Mouse (Mus musculus): ENCODE data around the gene Sap18. TPM values are rescaled to one million over a fixed set of nuclear protein-coding genes. Genes with fewer than 3 reads are reported as not detected.
A peak's percentile ranks its signal among the peaks of the same experiment; 100 is the strongest.
"Not testable (repeated sequence)": the region's sequence is repeated elsewhere in the genome, so short reads cannot be mapped to it uniquely, and the experiment has no call there.

Gene Sap18
- polyA plus RNA-seq, 1 experiment from 2014 or later: 24.8 TPM

GRCm38 (mm10) chr14:57810886-57811285 is 12.9 kb downstream of the Sap18 start:
- peak; percentile 72 for ATAC-seq (ENCODE audit: insufficient read depth, low FRiP score)
- WGBS: 67% methylated on average over 2 of the region's 2 CpGs
- H3K9me3 ChIP-seq (replicated peaks; ENCODE audit: control insufficient read depth, low read length): no peaks in the 10 kb centered on the region
- H3K27ac ChIP-seq (ENCODE audit: low read length): peak overlapping the region; percentile 78
- no peak overlapping the region for H3K9ac ChIP-seq (ENCODE audit: low read length)
- H3K4me2 ChIP-seq (ENCODE audit: low read depth, low read length): no peak overlapping the region
- H3K36me3 ChIP-seq (ENCODE audit: control insufficient read depth, insufficient read depth, low read length): peaks cover 25% of the 10 kb centered on the region
- no peaks in the 10 kb centered on the region; the same call in 1 of the 2 replicates for H3K4me1 ChIP-seq (ENCODE audit: control insufficient read depth, insufficient read depth, low read length)
- H3K27me3 ChIP-seq (ENCODE audit: control insufficient read depth, insufficient read depth, low read length): no peaks in the 10 kb centered on the region
- H3K4me3 ChIP-seq (replicated peaks; ENCODE audit: low read length): no peak overlapping the region

DNA sequence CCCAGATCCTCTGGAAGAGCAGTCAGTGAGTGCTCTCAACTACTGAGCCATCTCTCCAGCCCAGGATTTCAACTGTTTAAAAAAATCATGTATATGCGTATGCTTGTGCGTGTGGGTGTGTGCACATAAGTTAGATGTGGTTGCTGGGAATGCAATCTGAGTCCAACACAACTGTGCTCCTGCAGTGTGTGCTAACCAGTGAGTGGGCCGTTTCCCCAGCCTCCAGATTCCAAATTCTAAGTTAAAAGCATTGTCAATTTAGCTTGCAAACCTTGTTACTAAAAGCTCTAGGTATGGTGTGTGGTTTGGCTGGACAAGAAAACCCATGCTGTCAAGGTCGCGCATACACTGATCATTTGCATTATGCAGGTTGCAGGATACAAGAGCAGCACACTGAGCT is 13.9 kb downstream of the Sap18 start:
- Histone ChIP-seq H3K4me2 (ENCODE audit: low read depth, low read length) (no peak overlapping the region), H3K4me1 (ENCODE audit: control insufficient read depth, insufficient read depth, low read length) (no peaks in the 10 kb centered on the region; the same call in 1 of the 2 replicates), H3K27ac (ENCODE audit: low read length) (no peak overlapping the region), H3K27me3 (ENCODE audit: control insufficient read depth, insufficient read depth, low read length) (no peaks in the 10 kb centered on the region), H3K36me3 (ENCODE audit: control insufficient read depth, insufficient read depth, low read length) (peaks cover 18% of the 10 kb centered on the region), H3K9me3 (replicated peaks; ENCODE audit: control insufficient read depth, low read length) (no peaks in the 10 kb centered on the region), H3K4me3 (replicated peaks; ENCODE audit: low read length) (no peak overlapping the region), H3K9ac (ENCODE audit: low read length) (no peak overlapping the region)
- no peak for ATAC-seq (ENCODE audit: insufficient read depth, low FRiP score)
- 98% methylated on average over 5 of the region's 5 CpGs for WGBS

DNA sequence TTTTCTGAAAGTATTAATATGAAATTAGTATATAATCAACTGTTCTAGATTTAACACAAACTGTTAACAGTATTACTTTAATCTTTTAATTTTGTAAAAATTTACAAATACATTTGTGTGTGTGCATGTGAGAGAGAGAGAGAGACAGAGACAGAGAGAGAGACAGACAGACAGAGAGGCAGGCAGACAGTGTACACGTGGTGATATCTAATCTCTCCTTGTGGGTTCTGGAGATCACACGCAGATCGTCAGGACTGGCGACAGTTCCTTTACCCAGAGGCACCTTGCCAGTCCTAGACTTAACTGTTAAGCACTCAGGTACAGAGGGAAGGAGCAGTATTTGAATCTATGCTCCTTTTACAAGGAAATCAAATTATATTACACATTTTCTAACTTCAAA is 22.9 kb downstream of the Sap18 start:
- Histone ChIP-seq H3K27me3 (ENCODE audit: control insufficient read depth, insufficient read depth, low read length) (no peaks in the 10 kb centered on the region), H3K9ac (ENCODE audit: low read length) (no peak overlapping the region), H3K27ac (ENCODE audit: low read length) (no peak overlapping the region), H3K4me2 (ENCODE audit: low read depth, low read length) (no peak overlapping the region), H3K4me1 (ENCODE audit: control insufficient read depth, insufficient read depth, low read length) (peaks cover 7% of the 10 kb centered on the region), H3K4me3 (replicated peaks; ENCODE audit: low read length) (no peak overlapping the region), H3K9me3 (replicated peaks; ENCODE audit: control insufficient read depth, low read length) (no peaks in the 10 kb centered on the region), H3K36me3 (ENCODE audit: control insufficient read depth, insufficient read depth, low read length) (peaks cover 13% of the 10 kb centered on the region; the same call in 1 of the 2 replicates)
- WGBS: 74% methylated on average over 4 of the region's 4 CpGs
- ATAC-seq (ENCODE audit: insufficient read depth, low FRiP score): no peak

DNA sequence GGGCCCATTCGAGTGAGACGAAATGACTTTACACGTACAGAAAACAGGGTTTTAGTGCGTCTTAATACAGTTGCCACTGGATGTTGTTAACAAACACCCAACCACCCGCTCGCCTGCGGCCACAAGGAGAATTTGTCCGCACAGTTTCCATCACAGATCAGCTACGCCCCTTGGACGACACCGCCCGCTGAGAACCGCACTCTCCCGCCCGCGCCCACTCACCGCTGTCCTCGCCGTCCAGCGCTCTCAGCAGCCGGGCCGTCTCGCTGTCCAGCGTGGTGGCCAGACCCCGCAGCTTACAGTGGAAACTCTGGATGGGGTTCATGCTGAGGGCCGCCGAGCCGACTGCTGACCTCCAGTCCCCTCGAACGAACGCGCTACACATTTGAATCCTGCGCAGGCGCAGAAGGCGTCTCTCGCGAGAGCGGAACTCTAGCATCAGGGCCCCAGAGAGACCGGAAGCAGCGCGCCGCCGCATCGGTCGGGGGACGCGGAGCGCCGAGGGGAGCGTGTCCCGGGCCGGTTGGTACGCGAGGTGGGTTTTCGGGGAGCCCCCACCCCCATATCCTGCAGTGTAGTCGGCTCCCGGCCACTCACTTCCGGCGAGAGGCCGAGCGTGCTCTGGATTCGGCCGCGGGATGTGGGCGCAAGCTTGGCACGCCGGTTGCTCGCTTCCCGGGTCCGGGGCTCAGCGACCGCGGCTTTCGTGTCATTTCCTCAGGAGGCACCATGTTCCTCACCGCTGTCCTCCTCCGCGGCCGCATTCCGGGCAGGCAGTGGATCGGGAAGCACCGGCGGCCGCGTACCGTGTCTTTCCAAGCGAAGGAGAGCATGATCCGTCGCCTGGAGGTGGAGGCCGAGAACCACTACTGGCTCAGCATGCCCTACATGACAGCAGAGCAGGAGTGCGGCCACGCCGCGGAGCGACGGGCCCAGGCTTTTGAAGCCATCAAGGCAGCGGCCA is 28.1 kb downstream of the Sap18 start, which contains the start of the genes Ska3 and Mrpl57:
Ska3 (minus strand) TSS at position 398 of the 964 bp plus-strand sequence.
Mrpl57 (plus strand) TSS at position 447 of the 964 bp plus-strand sequence.
- Histone ChIP-seq H3K36me3 (ENCODE audit: control insufficient read depth, insufficient read depth, low read length) (no peaks in the 10 kb centered on the region), H3K4me1 (ENCODE audit: control insufficient read depth, insufficient read depth, low read length) (peaks cover 17% of the 10 kb centered on the region), H3K4me2 (ENCODE audit: low read depth, low read length) (peak within 1 kb of the TSS; percentile 83), H3K4me3 (replicated peaks; ENCODE audit: low read length) (peak within 1 kb of the TSS; percentile 68), H3K27ac (ENCODE audit: low read length) (peak within 1 kb of the TSS; percentile 91), H3K27me3 (ENCODE audit: control insufficient read depth, insufficient read depth, low read length) (no peaks in the 10 kb centered on the region), H3K9ac (ENCODE audit: low read length) (peak within 1 kb of the TSS; percentile 90), H3K9me3 (replicated peaks; ENCODE audit: control insufficient read depth, low read length) (no peaks in the 10 kb centered on the region)
- peak; percentile 97 for ATAC-seq (ENCODE audit: insufficient read depth, low FRiP score)
- WGBS: under 1% methylated on average over 96 of the region's 96 CpGs

GRCm38 (mm10) chr14:57827284-57827683 is 29.3 kb downstream of the Sap18 start:
- 60% methylated on average over 1 of the region's 1 CpGs for WGBS
- no peaks in the 10 kb centered on the region for H3K9me3 ChIP-seq (replicated peaks; ENCODE audit: control insufficient read depth, low read length)

DNA sequence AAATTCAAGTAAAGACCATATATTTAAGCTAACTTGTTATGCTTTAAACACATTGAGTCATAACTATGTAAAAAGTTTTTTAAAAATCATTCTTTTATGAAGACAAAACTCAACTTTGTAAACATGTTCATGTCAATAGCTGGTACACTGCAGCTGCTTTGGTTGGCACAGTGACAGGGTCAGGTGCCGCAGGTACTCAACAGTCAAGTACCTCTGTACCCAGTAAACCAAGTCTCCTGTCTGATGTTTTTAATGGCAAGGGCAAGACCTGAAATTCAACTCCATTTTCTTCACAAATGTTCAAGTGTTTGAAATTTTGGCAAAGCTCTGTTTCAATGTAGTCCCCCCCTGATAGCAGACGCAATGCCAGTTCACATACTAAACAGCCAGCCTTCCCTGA is 35.5 kb downstream of the Sap18 start:
- Histone ChIP-seq H3K9me3 (replicated peaks; ENCODE audit: control insufficient read depth, low read length) (no peaks in the 10 kb centered on the region), H3K4me2 (ENCODE audit: low read depth, low read length) (no peak overlapping the region)

More at GRCm38 (mm10) chr14:57827284-57827683, 29.3 kb downstream of the Sap18 start:
- Histone ChIP-seq H3K36me3 (ENCODE audit: control insufficient read depth, insufficient read depth, low read length) (no peaks in the 10 kb centered on the region), H3K4me3 (replicated peaks; ENCODE audit: low read length) (peak overlapping the region; percentile 68), H3K9ac (ENCODE audit: low read length) (peak overlapping the region; percentile 90), H3K4me1 (ENCODE audit: control insufficient read depth, insufficient read depth, low read length) (peaks cover 17% of the 10 kb centered on the region), H3K27me3 (ENCODE audit: control insufficient read depth, insufficient read depth, low read length) (no peaks in the 10 kb centered on the region), H3K4me2 (ENCODE audit: low read depth, low read length) (peak overlapping the region; percentile 83), H3K27ac (ENCODE audit: low read length) (peak overlapping the region; percentile 91; the same call in 1 of the 2 replicates)
- no peak for ATAC-seq (ENCODE audit: insufficient read depth, low FRiP score)

DNA sequence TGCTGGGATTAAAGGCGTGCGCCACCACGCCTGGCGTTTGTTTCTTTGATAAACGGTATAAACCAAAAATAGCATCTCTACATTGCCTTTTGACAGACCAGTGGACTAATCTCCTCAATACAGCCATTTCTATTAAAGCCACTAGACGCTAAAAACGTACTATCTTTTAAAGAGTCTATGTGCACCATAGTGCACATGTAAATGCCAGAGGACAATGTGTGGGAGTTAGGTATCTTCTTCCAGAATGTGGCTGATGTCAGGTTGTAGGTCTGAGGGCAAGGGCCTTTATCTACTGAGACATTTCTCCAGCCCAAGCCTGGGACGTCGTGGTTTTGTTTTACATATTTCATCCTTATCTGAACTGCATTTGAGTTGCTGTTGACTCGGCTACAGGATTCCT is 37.2 kb downstream of the Sap18 start:
- Histone ChIP-seq H3K27me3 (ENCODE audit: control insufficient read depth, insufficient read depth, low read length) (no peaks in the 10 kb centered on the region), H3K4me3 (replicated peaks; ENCODE audit: low read length) (no peak overlapping the region), H3K4me2 (ENCODE audit: low read depth, low read length) (no peak overlapping the region), H3K9me3 (replicated peaks; ENCODE audit: control insufficient read depth, low read length) (no peaks in the 10 kb centered on the region), H3K4me1 (ENCODE audit: control insufficient read depth, insufficient read depth, low read length) (no peaks in the 10 kb centered on the region), H3K27ac (ENCODE audit: low read length) (no peak overlapping the region), H3K9ac (ENCODE audit: low read length) (no peak overlapping the region), H3K36me3 (ENCODE audit: control insufficient read depth, insufficient read depth, low read length) (peaks cover 12% of the 10 kb centered on the region; the same call in 1 of the 2 replicates)
- ATAC-seq (ENCODE audit: insufficient read depth, low FRiP score): no peak
- WGBS: 88% methylated on average over 10 of the region's 10 CpGs

More for the DNA sequence above, 35.5 kb downstream of the Sap18 start:
- no peak for ATAC-seq (ENCODE audit: insufficient read depth, low FRiP score)
- 91% methylated on average over 2 of the region's 2 CpGs for WGBS
- Histone ChIP-seq H3K27ac (ENCODE audit: low read length) (no peak overlapping the region), H3K4me3 (replicated peaks; ENCODE audit: low read length) (no peak overlapping the region), H3K27me3 (ENCODE audit: control insufficient read depth, insufficient read depth, low read length) (no peaks in the 10 kb centered on the region), H3K9ac (ENCODE audit: low read length) (no peak overlapping the region), H3K4me1 (ENCODE audit: control insufficient read depth, insufficient read depth, low read length) (no peaks in the 10 kb centered on the region), H3K36me3 (ENCODE audit: control insufficient read depth, insufficient read depth, low read length) (peaks cover 12% of the 10 kb centered on the region; the same call in 1 of the 2 replicates)

GRCm38 (mm10) chr14:57844535-57844934 is 46.6 kb downstream of the Sap18 start:
- Histone ChIP-seq H3K9ac (ENCODE audit: low read length) (no peak overlapping the region), H3K4me1 (ENCODE audit: control insufficient read depth, insufficient read depth, low read length) (no peaks in the 10 kb centered on the region), H3K4me2 (ENCODE audit: low read depth, low read length) (no peak overlapping the region), H3K27ac (ENCODE audit: low read length) (no peak overlapping the region), H3K4me3 (replicated peaks; ENCODE audit: low read length) (no peak overlapping the region), H3K36me3 (ENCODE audit: control insufficient read depth, insufficient read depth, low read length) (peaks cover 7% of the 10 kb centered on the region; the same call in 1 of the 2 replicates), H3K9me3 (replicated peaks; ENCODE audit: control insufficient read depth, low read length) (no peaks in the 10 kb centered on the region), H3K27me3 (ENCODE audit: control insufficient read depth, insufficient read depth, low read length) (no peaks in the 10 kb centered on the region)
- WGBS: 90% methylated on average over 3 of the region's 3 CpGs
- ATAC-seq (ENCODE audit: insufficient read depth, low FRiP score): no peak

GRCm38 (mm10) chr14:57848061-57848460 is 50.1 kb downstream of the Sap18 start:
- H3K27me3 ChIP-seq (ENCODE audit: control insufficient read depth, insufficient read depth, low read length); H3K9ac ChIP-seq (ENCODE audit: low read length); H3K9me3 ChIP-seq (replicated peaks; ENCODE audit: control insufficient read depth, low read length); H3K4me2 ChIP-seq (ENCODE audit: low read depth, low read length); H3K36me3 ChIP-seq (ENCODE audit: control insufficient read depth, insufficient read depth, low read length); H3K4me3 ChIP-seq (replicated peaks; ENCODE audit: low read length); H3K27ac ChIP-seq (ENCODE audit: low read length); H3K4me1 ChIP-seq (ENCODE audit: control insufficient read depth, insufficient read depth, low read length); ATAC-seq (ENCODE audit: insufficient read depth, low FRiP score): not testable (repeated sequence)
- WGBS: 82% methylated on average over 5 of the region's 5 CpGs

Data from stomach, embryonic 16.5 days (tissue).